Mouse (Mus musculus): ENCODE measurements around the gene Epb41l2.

- TF ChIP-seq POLR2A (IDR thresholded peaks at IDR 0.05; ENCODE audit: control insufficient read depth, extremely low read depth, insufficient read depth, low read length, poor library complexity) (no peak), CTCF (IDR thresholded peaks at IDR 0.05; ENCODE audit: borderline replicate concordance, control insufficient read depth, extremely low read depth, insufficient read depth, low read length, poor library complexity) (no peak)
Observed at GRCm38 (mm10) chr10:25533105-25533504, 173.5 kb downstream of the Epb41l2 start.
